Mouse (Mus musculus) kidney, embryonic 16.5 days (tissue): ENCODE results near the gene Bach2. TPM values are rescaled to one million over a fixed set of nuclear protein-coding genes. Genes with fewer than 3 reads are reported as not detected.

Experiments
- ATAC-seq: fragments of 200-750 bp; cut with Nextera tagmentation; 2 replicates; pipeline ENCODE4 v1.8.0; 2017; ENCODE audit warnings: moderate TSS enrichment; ENCODE audit not compliant: low FRiP score, low TSS enrichment
- H3K27ac ChIP-seq: fragments of 300-500 bp; sonication (generic); 2 replicates; pipeline ENCODE4 v1.5.1; 2014; ENCODE audit warnings: low read length
- H3K27me3 ChIP-seq: fragments of 300-500 bp; sonication (generic); 2 replicates; pipeline ENCODE4 v1.6.1; 2014; ENCODE audit warnings: low read length, control low read depth, mixed read lengths; ENCODE audit not compliant: insufficient read depth
- H3K36me3 ChIP-seq: fragments of 300-500 bp; sonication (generic); 2 replicates; pipeline ENCODE4 v1.6.1; 2014; ENCODE audit warnings: low read length, control low read depth, mixed read lengths; ENCODE audit not compliant: insufficient read depth
- H3K4me1 ChIP-seq: fragments of 300-500 bp; sonication (generic); 2 replicates; pipeline ENCODE4 v1.6.1; 2014; ENCODE audit warnings: low read length, control low read depth, mixed read lengths; ENCODE audit not compliant: insufficient read depth
- H3K4me2 ChIP-seq: fragments of 300-500 bp; sonication (generic); replicated peaks from 2 replicates; pipeline ENCODE4 v1.6.1; 2014; ENCODE audit warnings: low read depth, low read length
- H3K4me3 ChIP-seq: fragments of 300-500 bp; sonication (generic); 2 replicates; pipeline ENCODE4 v1.5.1; 2014; ENCODE audit warnings: mild to moderate bottlenecking, low read length
- H3K9ac ChIP-seq: fragments of 300-500 bp; sonication (generic); replicated peaks from 2 replicates; pipeline ENCODE4 v1.6.1; 2014; ENCODE audit warnings: low read length
- H3K9me3 ChIP-seq: fragments of 300-500 bp; sonication (generic); 2 replicates; pipeline ENCODE4 v1.6.1; 2016; ENCODE audit warnings: low read length, control low read depth
- WGBS: fragments of 180-500 bp; shearing (Covaris S2); extraction: QIAGEN DNeasy Blood & Tissue Kit; methylation state at CpG from one replicate; pipeline ENCODE4 v1.1.7; 2014; 5-methylcytosine and 5-hydroxymethylcytosine counted together
- polyA plus RNA-seq: library from polyadenylated mRNA; unstranded; fragments of >200 nt; fragmentation: Nextera tagmentation; extraction: Ambion mirVana; gene quantifications from 2 replicates; pipeline ENCODE4 v1.2.1, GENCODE M21; 2015

Bach2 gene
- polyA plus RNA-seq, 1 experiment from 2014 or later, result 7.9 TPM

- Histone ChIP-seq H3K4me3 (no peak overlapping the region), H3K4me2 (no peak overlapping the region), H3K27me3 (no peaks in the 10 kb centered on the region), H3K9me3 (no peaks in the 10 kb centered on the region; the same call in 1 of the 2 replicates), H3K27ac (no peak overlapping the region), H3K36me3 (no peaks in the 10 kb centered on the region), H3K4me1 (no peaks in the 10 kb centered on the region), H3K9ac (no peak overlapping the region)
- ATAC-seq, result no peak
- WGBS, result 88% methylated on average over 4 of the region's 4 CpGs
These were observed 33.8 kb upstream of the Bach2 start for GRCm38 (mm10) chr4:32204819-32205218.

GRCm38 (mm10) chr4:32205825-32206224 is 32.8 kb upstream of the Bach2 start:
- ATAC-seq, result no peak
- Histone ChIP-seq H3K4me3 (no peak overlapping the region), H3K27me3 (no peaks in the 10 kb centered on the region), H3K9ac (no peak overlapping the region), H3K36me3 (no peaks in the 10 kb centered on the region), H3K9me3 (no peaks in the 10 kb centered on the region; the same call in 1 of the 2 replicates), H3K27ac (no peak overlapping the region), H3K4me1 (no peaks in the 10 kb centered on the region), H3K4me2 (no peak overlapping the region)
- 62% methylated on average over 2 of the region's 2 CpGs for WGBS

- no peak overlapping the region for H3K27ac ChIP-seq
- H3K36me3 ChIP-seq, result no peaks in the 10 kb centered on the region
- 95% methylated on average over 2 of the region's 2 CpGs for WGBS
- no peak overlapping the region for H3K4me2 ChIP-seq
- ATAC-seq, result no peak
- H3K27me3 ChIP-seq, result no peaks in the 10 kb centered on the region
- H3K9ac ChIP-seq, result no peak overlapping the region
- H3K9me3 ChIP-seq, result no peaks in the 10 kb centered on the region
- H3K4me1 ChIP-seq, result no peaks in the 10 kb centered on the region
- no peak overlapping the region for H3K4me3 ChIP-seq
These were observed 28.6 kb upstream of the Bach2 start for GRCm38 (mm10) chr4:32209995-32210394.

- H3K36me3 ChIP-seq, result no peaks in the 10 kb centered on the region
- 63% methylated on average over 9 of the region's 9 CpGs for WGBS
- H3K27ac ChIP-seq, result no peak overlapping the region
- H3K4me3 ChIP-seq, result no peak overlapping the region
- H3K4me1 ChIP-seq, result no peaks in the 10 kb centered on the region
- H3K27me3 ChIP-seq, result no peaks in the 10 kb centered on the region
- no peak for ATAC-seq
- no peaks in the 10 kb centered on the region for H3K9me3 ChIP-seq
- H3K4me2 ChIP-seq, result no peak overlapping the region
- no peak overlapping the region for H3K9ac ChIP-seq
These were observed 28.0 kb upstream of the Bach2 start for GRCm38 (mm10) chr4:32210424-32211184.

GRCm38 (mm10) chr4:32212593-32212992 is 26.0 kb upstream of the Bach2 start:
- H3K9ac ChIP-seq, result no peak overlapping the region
- no peak for ATAC-seq

GRCm38 (mm10) chr4:32216466-32216865 is 22.1 kb upstream of the Bach2 start:
- Histone ChIP-seq H3K36me3 (no peaks in the 10 kb centered on the region), H3K27ac (no peak overlapping the region), H3K4me1 (peaks cover 23% of the 10 kb centered on the region), H3K9me3 (no peaks in the 10 kb centered on the region), H3K27me3 (no peaks in the 10 kb centered on the region), H3K9ac (no peak overlapping the region), H3K4me2 (no peak overlapping the region), H3K4me3 (no peak overlapping the region)
- 70% methylated on average over 4 of the region's 4 CpGs for WGBS
- ATAC-seq, result no peak

More at GRCm38 (mm10) chr4:32212593-32212992, 26.0 kb upstream of the Bach2 start:
- no peaks in the 10 kb centered on the region for H3K27me3 ChIP-seq
- H3K36me3 ChIP-seq, result no peaks in the 10 kb centered on the region
- H3K4me1 ChIP-seq, result no peaks in the 10 kb centered on the region
- H3K9me3 ChIP-seq, result no peaks in the 10 kb centered on the region
- H3K4me3 ChIP-seq, result no peak overlapping the region
- no peak overlapping the region for H3K4me2 ChIP-seq
- no peak overlapping the region for H3K27ac ChIP-seq

GRCm38 (mm10) chr4:32217016-32217415 is 21.6 kb upstream of the Bach2 start:
- Histone ChIP-seq H3K36me3 (no peaks in the 10 kb centered on the region), H3K27me3 (no peaks in the 10 kb centered on the region), H3K27ac (no peak overlapping the region), H3K9ac (no peak overlapping the region), H3K4me2 (no peak overlapping the region), H3K9me3 (no peaks in the 10 kb centered on the region), H3K4me1 (peaks cover 23% of the 10 kb centered on the region), H3K4me3 (no peak overlapping the region)
- ATAC-seq, result no peak
- 74% methylated on average over 3 of the region's 3 CpGs for WGBS

- H3K4me3 ChIP-seq, result no peak overlapping the region
- H3K27me3 ChIP-seq, result no peaks in the 10 kb centered on the region
- 93% methylated on average over 12 of the region's 12 CpGs for WGBS
- no peak overlapping the region for H3K4me2 ChIP-seq
- ATAC-seq, result no peak
- H3K9me3 ChIP-seq, result no peaks in the 10 kb centered on the region
- no peak overlapping the region for H3K27ac ChIP-seq
- peaks cover 23% of the 10 kb centered on the region for H3K4me1 ChIP-seq
- H3K9ac ChIP-seq, result no peak overlapping the region
- no peaks in the 10 kb centered on the region for H3K36me3 ChIP-seq
These were observed 21.0 kb upstream of the Bach2 start for GRCm38 (mm10) chr4:32217593-32217992.

- Histone ChIP-seq H3K36me3 (no peaks in the 10 kb centered on the region), H3K27me3 (no peaks in the 10 kb centered on the region), H3K27ac (no peak overlapping the region), H3K4me3 (no peak overlapping the region), H3K9me3 (no peaks in the 10 kb centered on the region), H3K4me2 (no peak overlapping the region), H3K9ac (no peak overlapping the region), H3K4me1 (peaks cover 23% of the 10 kb centered on the region)
- no peak for ATAC-seq
- WGBS, result 71% methylated on average over 4 of the region's 4 CpGs
These were observed 20.2 kb upstream of the Bach2 start for GRCm38 (mm10) chr4:32218371-32218770.

GRCm38 (mm10) chr4:32219428-32220128 is 19.0 kb upstream of the Bach2 start:
- 22% methylated on average over 10 of the region's 10 CpGs for WGBS
- peak; percentile 86 for ATAC-seq
- peak overlapping the region; percentile 39 for H3K4me2 ChIP-seq

More at GRCm38 (mm10) chr4:32219428-32220128, 19.0 kb upstream of the Bach2 start:
- H3K27me3 ChIP-seq, result no peaks in the 10 kb centered on the region
- H3K27ac ChIP-seq, result peak overlapping the region; percentile 39
- H3K9ac ChIP-seq, result no peak overlapping the region
- H3K36me3 ChIP-seq, result no peaks in the 10 kb centered on the region
- peaks cover 23% of the 10 kb centered on the region for H3K4me1 ChIP-seq
- no peaks in the 10 kb centered on the region for H3K9me3 ChIP-seq
- H3K4me3 ChIP-seq, result no peak overlapping the region
